Mouse (Mus musculus): Measurements from ENCODE around the gene Caly. TPM values are rescaled to one million over a fixed set of nuclear protein-coding genes. Genes with fewer than 3 reads are reported as not detected.

The Caly gene
- not detected for polyA plus RNA-seq (2014; fragmentation: Illumina TruSeq; extraction: RNeasy Lipid Tissue Mini Kit (QIAGEN cat#74804); ENCODE audit: low read depth, low replicate concordance)

GRCm38 (mm10) chr7:140082242-140082678 is at the start of gene Caly:
Gene Caly, minus strand, starts transcription at chr7:140082548.

GRCm38 (mm10) chr7:140116329-140117054 is 34.1 kb upstream of the Caly start, which contains the start of gene Echs1:
Gene Echs1, minus strand, starts transcription at chr7:140116476.

GRCm38 (mm10) chr7:140115583-140116328 is 33.4 kb upstream of the Caly start, which contains the start of gene Paox:
Gene Paox, plus strand, starts transcription at chr7:140115799.

DNA sequence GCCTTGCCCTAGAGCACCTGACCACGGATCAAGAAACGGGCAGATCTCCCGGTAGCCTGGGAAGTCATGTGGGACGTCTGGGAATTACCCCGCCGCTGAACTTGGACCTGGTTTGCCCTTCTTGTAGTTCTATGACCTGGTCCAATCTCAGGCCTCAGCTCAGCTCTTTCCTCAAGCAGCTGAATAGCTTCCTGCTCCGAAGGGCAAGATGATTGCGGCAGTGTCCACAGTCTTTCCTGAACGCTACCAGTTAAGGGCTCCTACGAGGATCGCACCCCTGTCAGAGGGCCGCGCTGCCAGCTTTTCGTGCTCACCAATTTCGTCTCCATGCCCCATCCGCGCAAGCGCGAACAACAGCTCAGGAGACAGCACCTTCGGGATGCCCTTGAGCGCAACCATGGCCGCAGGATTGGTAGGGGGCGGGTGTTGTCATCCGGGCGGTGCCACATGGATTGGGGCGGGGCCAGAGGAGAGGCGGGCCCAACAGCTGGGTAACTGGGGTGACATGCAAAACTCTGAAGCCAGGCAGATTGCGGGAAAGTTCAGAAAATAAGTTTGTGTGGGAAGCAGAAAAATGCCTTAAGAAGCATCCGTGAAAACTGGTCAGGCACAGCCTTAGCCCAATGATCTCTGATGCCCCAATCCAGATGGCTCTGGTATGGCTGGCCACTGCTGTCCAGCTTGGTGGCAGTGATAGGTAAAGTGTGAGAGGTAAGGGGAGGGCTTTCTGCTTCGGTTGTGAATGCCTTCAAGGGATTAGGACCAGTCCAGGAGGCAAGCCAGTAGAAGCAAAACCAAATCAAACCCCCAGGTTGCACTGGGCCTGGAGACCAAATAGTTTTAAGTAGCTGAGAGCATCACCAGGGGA is 19.9 kb upstream of the Caly start, which contains the start of gene Fuom:
Gene Fuom, minus strand, starts transcription at position 449 of the 868 bp plus-strand sequence.

GRCm38 (mm10) chr7:140092924-140093528 is 10.7 kb upstream of the Caly start, which contains the start of gene Prap1:
Gene Prap1, plus strand, starts transcription at chr7:140093395.

DNA sequence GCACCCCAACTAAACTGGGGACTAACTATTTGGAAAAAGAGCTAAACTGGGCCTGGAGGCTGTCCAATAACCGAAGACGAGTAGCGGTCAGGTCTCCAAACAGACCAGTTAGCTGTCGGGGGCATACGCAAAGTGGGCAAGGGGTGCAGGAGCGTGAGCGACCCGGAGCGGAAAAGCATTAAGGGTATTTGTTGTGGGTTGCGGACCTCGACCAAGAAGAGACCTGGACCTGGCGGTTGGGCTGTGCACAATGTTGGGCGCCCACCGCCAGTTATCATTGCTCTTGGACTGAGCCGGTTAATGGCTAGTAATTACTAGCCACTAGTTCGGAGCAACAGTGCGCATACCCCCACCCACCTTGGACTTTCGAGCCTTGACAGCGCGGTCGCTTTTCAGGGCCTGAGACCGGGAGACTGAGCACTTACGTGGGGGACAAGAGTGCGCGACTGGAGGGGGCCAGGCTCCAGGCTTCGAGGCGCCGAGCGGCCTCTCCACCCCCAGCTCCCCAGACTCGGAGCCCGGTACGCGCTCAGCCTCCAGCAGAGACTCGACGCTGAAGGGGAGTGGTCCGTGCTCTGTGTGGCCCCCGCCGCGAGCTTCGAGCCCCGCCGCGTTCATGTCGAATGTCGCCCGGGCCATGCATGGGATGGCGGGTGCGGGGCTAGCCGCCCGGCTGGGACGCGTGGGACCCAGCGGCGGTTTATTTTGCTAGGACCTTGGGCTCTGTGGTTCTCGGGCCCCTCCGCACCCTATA is 33.8 kb downstream of the Caly start, which contains the start of gene Msx3:
Gene Msx3, minus strand, starts transcription at position 729 of the 754 bp plus-strand sequence.

DNA sequence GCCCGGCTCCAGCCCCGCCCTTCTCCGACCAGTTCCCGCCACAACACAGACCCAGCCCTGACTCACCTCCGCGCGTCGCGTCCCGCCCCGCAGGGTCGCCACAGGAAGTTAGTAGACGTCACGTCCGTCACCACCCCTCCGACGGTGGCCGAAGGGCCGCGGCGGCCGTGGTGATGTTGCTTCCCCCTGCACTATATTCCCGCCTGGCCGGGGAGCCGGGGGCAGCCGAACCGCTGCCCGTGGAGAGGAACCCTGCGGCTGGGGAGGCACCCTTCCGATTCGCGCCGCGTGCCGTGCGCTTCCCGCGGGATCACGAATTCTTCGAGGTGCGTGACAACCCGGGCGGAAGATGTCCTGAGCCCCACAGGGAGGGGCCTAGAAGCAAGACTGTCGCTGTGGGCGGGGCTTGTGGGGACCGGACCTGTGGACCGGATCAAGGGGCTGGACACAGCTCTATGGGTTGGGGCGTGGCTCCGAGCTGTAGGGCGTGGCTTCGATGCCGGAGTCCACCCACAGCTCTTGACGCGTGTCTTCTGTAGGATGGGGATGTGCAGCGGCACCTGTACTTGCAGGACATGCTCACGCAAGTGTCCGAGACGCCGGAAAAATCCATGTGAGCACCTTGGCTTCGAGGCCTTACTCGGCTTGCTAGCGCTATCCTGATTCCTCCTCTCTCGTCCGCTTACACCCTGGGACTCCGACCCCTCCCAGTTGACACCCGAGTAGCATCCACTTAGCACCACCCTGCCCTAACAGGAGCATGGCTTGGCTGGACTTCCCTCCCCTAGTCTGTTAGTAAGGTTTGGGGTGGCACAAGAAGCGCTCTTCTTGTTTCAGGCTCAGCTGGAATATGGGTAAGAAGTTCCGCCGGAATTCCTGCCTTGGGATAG is 45.8 kb downstream of the Caly start, which contains the start of the genes Zfp511 and Tubgcp2:
Gene Zfp511, plus strand, starts transcription at position 111 of the 890 bp plus-strand sequence.
Gene Tubgcp2, minus strand, starts transcription at position 389 of the 890 bp plus-strand sequence.

Other genes with a start within 250 kb of the Caly start
- gene Adgra1, start 248.4 kb downstream of the Caly start, polyA plus RNA-seq (2014; fragmentation: Illumina TruSeq; extraction: RNeasy Lipid Tissue Mini Kit (QIAGEN cat#74804); ENCODE audit: low read depth, low replicate concordance), result not detected
- gene Kndc1, start 187.9 kb downstream of the Caly start, polyA plus RNA-seq (2014; fragmentation: Illumina TruSeq; extraction: RNeasy Lipid Tissue Mini Kit (QIAGEN cat#74804); ENCODE audit: low read depth, low replicate concordance), result not detected
- not detected for gene Utf1, start 138.8 kb downstream of the Caly start, polyA plus RNA-seq (2014; fragmentation: Illumina TruSeq; extraction: RNeasy Lipid Tissue Mini Kit (QIAGEN cat#74804); ENCODE audit: low read depth, low replicate concordance)
- not detected for gene 6430531B16Rik, start 103.8 kb downstream of the Caly start, polyA plus RNA-seq (2014; fragmentation: Illumina TruSeq; extraction: RNeasy Lipid Tissue Mini Kit (QIAGEN cat#74804); ENCODE audit: low read depth, low replicate concordance)
- not detected for gene Adam8, start 90.0 kb downstream of the Caly start, polyA plus RNA-seq (2014; fragmentation: Illumina TruSeq; extraction: RNeasy Lipid Tissue Mini Kit (QIAGEN cat#74804); ENCODE audit: low read depth, low replicate concordance)
- 5.6 TPM for gene Zfp511, start 46.2 kb downstream of the Caly start, polyA plus RNA-seq (2014; fragmentation: Illumina TruSeq; extraction: RNeasy Lipid Tissue Mini Kit (QIAGEN cat#74804); ENCODE audit: low read depth, low replicate concordance)
- 8.4 TPM for gene Tubgcp2, start 45.9 kb downstream of the Caly start, polyA plus RNA-seq (2014; fragmentation: Illumina TruSeq; extraction: RNeasy Lipid Tissue Mini Kit (QIAGEN cat#74804); ENCODE audit: low read depth, low replicate concordance)
- gene Msx3, start 33.5 kb downstream of the Caly start, polyA plus RNA-seq (2014; fragmentation: Illumina TruSeq; extraction: RNeasy Lipid Tissue Mini Kit (QIAGEN cat#74804); ENCODE audit: low read depth, low replicate concordance), result not detected
- not detected for gene Prap1, start 10.8 kb upstream of the Caly start, polyA plus RNA-seq (2014; fragmentation: Illumina TruSeq; extraction: RNeasy Lipid Tissue Mini Kit (QIAGEN cat#74804); ENCODE audit: low read depth, low replicate concordance)
- gene Fuom, start 19.9 kb upstream of the Caly start, polyA plus RNA-seq (2014; fragmentation: Illumina TruSeq; extraction: RNeasy Lipid Tissue Mini Kit (QIAGEN cat#74804); ENCODE audit: low read depth, low replicate concordance), result 20.7 TPM
- gene Paox, start 33.3 kb upstream of the Caly start, polyA plus RNA-seq (2014; fragmentation: Illumina TruSeq; extraction: RNeasy Lipid Tissue Mini Kit (QIAGEN cat#74804); ENCODE audit: low read depth, low replicate concordance), result 26.3 TPM
- 196 TPM for gene Echs1, start 33.9 kb upstream of the Caly start, polyA plus RNA-seq (2014; fragmentation: Illumina TruSeq; extraction: RNeasy Lipid Tissue Mini Kit (QIAGEN cat#74804); ENCODE audit: low read depth, low replicate concordance)
- 6.2 TPM for gene Mtg1, start 55.0 kb upstream of the Caly start, polyA plus RNA-seq (2014; fragmentation: Illumina TruSeq; extraction: RNeasy Lipid Tissue Mini Kit (QIAGEN cat#74804); ENCODE audit: low read depth, low replicate concordance)
- 0.95 TPM for gene Sprn, start 72.3 kb upstream of the Caly start, polyA plus RNA-seq (2014; fragmentation: Illumina TruSeq; extraction: RNeasy Lipid Tissue Mini Kit (QIAGEN cat#74804); ENCODE audit: low read depth, low replicate concordance)
- gene Olfr522, start 82.2 kb upstream of the Caly start, polyA plus RNA-seq (2014; fragmentation: Illumina TruSeq; extraction: RNeasy Lipid Tissue Mini Kit (QIAGEN cat#74804); ENCODE audit: low read depth, low replicate concordance), result not detected
- gene Olfr523, start 90.7 kb upstream of the Caly start, polyA plus RNA-seq (2014; fragmentation: Illumina TruSeq; extraction: RNeasy Lipid Tissue Mini Kit (QIAGEN cat#74804); ENCODE audit: low read depth, low replicate concordance), result not detected
- not detected for gene Olfr524, start 123.4 kb upstream of the Caly start, polyA plus RNA-seq (2014; fragmentation: Illumina TruSeq; extraction: RNeasy Lipid Tissue Mini Kit (QIAGEN cat#74804); ENCODE audit: low read depth, low replicate concordance)
- gene Cd163l1, start 135.7 kb upstream of the Caly start, polyA plus RNA-seq (2014; fragmentation: Illumina TruSeq; extraction: RNeasy Lipid Tissue Mini Kit (QIAGEN cat#74804); ENCODE audit: low read depth, low replicate concordance), result not detected
- gene 5830411N06Rik, start 164.7 kb upstream of the Caly start, polyA plus RNA-seq (2014; fragmentation: Illumina TruSeq; extraction: RNeasy Lipid Tissue Mini Kit (QIAGEN cat#74804); ENCODE audit: low read depth, low replicate concordance), result not detected
- gene Olfr525, start 238.3 kb upstream of the Caly start, polyA plus RNA-seq (2014; fragmentation: Illumina TruSeq; extraction: RNeasy Lipid Tissue Mini Kit (QIAGEN cat#74804); ENCODE audit: low read depth, low replicate concordance), result not detected